Mouse (Mus musculus): ENCODE measurements around the gene Cnr2. TPM values are rescaled to one million over a fixed set of nuclear protein-coding genes. Genes with fewer than 3 reads are reported as not detected.

Cnr2 gene
- polyA plus RNA-seq, 1 experiment from 2014 or later, result 0.55 TPM

DNA sequence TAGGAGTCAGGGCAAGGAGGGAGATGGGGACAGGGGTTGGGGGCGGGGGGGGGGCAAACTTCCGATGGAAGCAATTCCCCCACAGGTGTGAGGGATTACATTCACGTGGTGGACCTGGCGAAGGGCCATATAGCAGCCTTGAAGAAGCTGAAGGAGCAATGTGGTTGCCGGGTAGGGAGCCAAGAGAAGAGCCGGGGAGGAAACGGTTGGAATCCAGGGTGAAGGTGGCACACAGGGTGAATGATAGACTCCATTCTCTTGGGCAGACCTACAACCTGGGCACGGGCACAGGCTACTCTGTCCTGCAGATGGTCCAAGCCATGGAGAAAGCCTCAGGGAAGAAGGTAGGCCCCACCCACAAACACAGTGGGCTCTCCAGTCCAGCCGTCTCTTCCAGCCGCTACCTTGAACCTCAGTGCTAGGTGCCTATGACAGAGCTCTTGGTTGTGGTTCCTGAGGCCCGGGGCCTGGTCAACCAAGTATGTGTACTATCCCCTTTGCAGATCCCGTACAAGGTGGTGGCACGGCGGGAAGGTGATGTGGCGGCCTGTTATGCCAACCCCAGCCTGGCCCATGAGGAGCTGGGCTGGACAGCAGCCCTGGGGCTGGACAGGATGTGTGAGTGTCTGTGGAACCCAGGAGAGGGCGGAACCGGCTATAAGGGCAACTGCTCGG lies 72.0 kb downstream of the Cnr2 start:
- H3K36me3 ChIP-seq, result peaks cover 42% of the 10 kb centered on the region
- H3K4me2 ChIP-seq, result no peak overlapping the region
- no peak overlapping the region for H3K27ac ChIP-seq
- H3K9ac ChIP-seq, result no peak overlapping the region
- no peaks in the 10 kb centered on the region for H3K27me3 ChIP-seq
- 84% methylated on average over 18 of the region's 18 CpGs for WGBS
- ATAC-seq (replicated peaks; ENCODE audit: insufficient number of reproducible peaks, insufficient read depth, low FRiP score, low read depth), result no peak
- H3K4me3 ChIP-seq, result no peak overlapping the region
- H3K9me3 ChIP-seq (replicated peaks), result no peaks in the 10 kb centered on the region
- H3K4me1 ChIP-seq (replicated peaks), result peaks cover 34% of the 10 kb centered on the region

DNA sequence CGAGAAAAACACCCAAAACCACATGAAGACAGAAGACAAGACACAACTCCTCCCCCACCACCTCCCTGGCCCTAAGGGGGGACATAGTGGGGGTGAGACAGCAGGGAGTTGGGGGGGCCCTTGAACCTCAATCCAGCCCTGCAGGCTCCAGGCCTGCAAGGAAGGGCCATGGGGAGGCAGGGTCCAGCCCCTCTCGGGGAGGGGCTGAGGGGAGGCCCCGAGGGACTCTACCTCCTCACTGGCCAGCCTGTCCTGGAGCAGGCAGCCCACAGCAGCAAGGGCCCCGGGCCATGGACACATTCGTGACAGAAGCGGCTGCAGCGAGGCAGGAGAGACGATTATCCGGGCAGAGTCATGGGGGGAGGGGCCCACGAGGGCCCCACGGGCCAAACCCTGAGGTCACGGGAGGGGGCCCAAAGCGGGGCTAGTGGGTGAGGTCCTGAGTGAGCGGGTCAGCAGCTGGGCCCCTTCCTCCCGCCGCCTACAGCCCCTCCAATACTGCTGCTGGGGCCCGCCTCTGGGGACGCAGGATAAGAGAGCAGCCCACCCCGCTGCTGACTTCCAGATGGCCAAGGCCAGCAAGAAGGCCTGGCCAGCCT lies 73.2 kb downstream of the Cnr2 start:
- Histone ChIP-seq H3K9ac (no peak overlapping the region), H3K4me2 (no peak overlapping the region), H3K4me3 (no peak overlapping the region), H3K9me3 (replicated peaks) (no peaks in the 10 kb centered on the region), H3K4me1 (replicated peaks) (peaks cover 35% of the 10 kb centered on the region), H3K36me3 (peaks cover 42% of the 10 kb centered on the region), H3K27ac (no peak overlapping the region), H3K27me3 (no peaks in the 10 kb centered on the region)
- WGBS, result 69% methylated on average over 19 of the region's 19 CpGs
- ATAC-seq (replicated peaks; ENCODE audit: insufficient number of reproducible peaks, insufficient read depth, low FRiP score, low read depth), result no peak

DNA sequence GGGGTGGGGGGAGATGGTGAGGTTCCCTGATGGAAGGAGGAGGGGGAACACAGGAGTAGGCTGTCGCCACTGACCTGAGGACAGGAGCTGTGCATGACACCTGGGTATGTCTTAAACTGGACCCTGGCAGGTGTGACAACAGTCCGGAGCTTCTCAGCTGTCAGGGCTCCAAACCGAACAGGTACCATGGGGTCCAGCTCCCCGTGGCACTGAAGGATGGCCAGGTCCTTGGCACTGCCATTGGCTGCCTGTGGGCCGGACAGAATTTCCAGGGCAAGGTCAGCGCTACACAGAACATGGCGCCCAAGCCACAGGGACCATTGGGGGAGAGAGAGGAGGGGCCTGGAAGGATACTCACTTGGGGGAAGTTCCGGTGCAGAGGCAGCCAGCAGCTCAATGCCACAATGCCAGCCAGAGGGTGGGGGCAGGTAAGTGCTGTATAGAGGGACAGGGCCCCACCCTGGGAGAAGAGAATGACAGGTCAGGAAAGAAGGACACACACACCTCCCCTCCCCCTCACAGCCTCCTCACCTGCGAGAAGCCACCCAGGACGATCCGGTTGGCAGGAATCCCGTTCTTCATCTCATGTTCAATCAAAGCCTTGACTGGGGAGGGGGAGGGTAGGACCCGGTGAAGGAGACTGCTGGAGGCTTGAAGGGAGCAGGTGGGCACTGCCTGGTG lies 74.0 kb downstream of the Cnr2 start:
- Histone ChIP-seq H3K27me3 (no peaks in the 10 kb centered on the region), H3K36me3 (peaks cover 42% of the 10 kb centered on the region), H3K27ac (no peak overlapping the region), H3K4me3 (no peak overlapping the region), H3K4me1 (replicated peaks) (peaks cover 32% of the 10 kb centered on the region), H3K9ac (no peak overlapping the region), H3K4me2 (no peak overlapping the region), H3K9me3 (replicated peaks) (no peaks in the 10 kb centered on the region)
- WGBS, result 85% methylated on average over 13 of the region's 13 CpGs
- ATAC-seq (replicated peaks; ENCODE audit: insufficient number of reproducible peaks, insufficient read depth, low FRiP score, low read depth), result no peak

Other genes with a start within 250 kb of the Cnr2 start
- gene Ifnlr1, start 209.1 kb upstream of the Cnr2 start, polyA plus RNA-seq (2015; fragmentation: Nextera tagmentation; extraction: Ambion mirVana), result 0.64 and 0.94 TPM in 2 replicates
- gene Il22ra1, start 167.2 kb upstream of the Cnr2 start, polyA plus RNA-seq (2015; fragmentation: Nextera tagmentation; extraction: Ambion mirVana), result 0.06 TPM in 2 replicates
- 0.20 and 0.52 TPM in 2 replicates for gene Myom3, start 135.7 kb upstream of the Cnr2 start, polyA plus RNA-seq (2015; fragmentation: Nextera tagmentation; extraction: Ambion mirVana)
- 127 and 131 TPM in 2 replicates for gene Srsf10, start 39.6 kb upstream of the Cnr2 start, polyA plus RNA-seq (2015; fragmentation: Nextera tagmentation; extraction: Ambion mirVana)
- gene Pnrc2, start 21.5 kb upstream of the Cnr2 start, polyA plus RNA-seq (2015; fragmentation: Nextera tagmentation; extraction: Ambion mirVana), result 123 and 130 TPM in 2 replicates
- 38.1 and 61.6 TPM in 2 replicates for gene Fuca1, start 25.3 kb downstream of the Cnr2 start, polyA plus RNA-seq (2015; fragmentation: Nextera tagmentation; extraction: Ambion mirVana)
- 80.2 and 82.4 TPM in 2 replicates for gene Hmgcl, start 51.1 kb downstream of the Cnr2 start, polyA plus RNA-seq (2015; fragmentation: Nextera tagmentation; extraction: Ambion mirVana)
- 17.6 and 24.8 TPM in 2 replicates for gene Gale, start 68.3 kb downstream of the Cnr2 start, polyA plus RNA-seq (2015; fragmentation: Nextera tagmentation; extraction: Ambion mirVana)
- 59.6 and 79.0 TPM in 2 replicates for gene Lypla2, start 77.2 kb downstream of the Cnr2 start, polyA plus RNA-seq (2015; fragmentation: Nextera tagmentation; extraction: Ambion mirVana)
- gene Pithd1, start 91.9 kb downstream of the Cnr2 start, polyA plus RNA-seq (2015; fragmentation: Nextera tagmentation; extraction: Ambion mirVana), result 34.0 and 57.7 TPM in 2 replicates
- 27.3 and 31.4 TPM in 2 replicates for gene Eloa, start 126.4 kb downstream of the Cnr2 start, polyA plus RNA-seq (2015; fragmentation: Nextera tagmentation; extraction: Ambion mirVana)
- 236 and 245 TPM in 2 replicates for gene Rpl11, start 158.0 kb downstream of the Cnr2 start, polyA plus RNA-seq (2015; fragmentation: Nextera tagmentation; extraction: Ambion mirVana)
- 261 and 294 TPM in 2 replicates for gene Id3, start 248.1 kb downstream of the Cnr2 start, polyA plus RNA-seq (2015; fragmentation: Nextera tagmentation; extraction: Ambion mirVana)

Data from heart, embryonic 15.5 days (tissue).